Mouse (Mus musculus): Measurements from ENCODE around the gene Rabif. TPM values are rescaled to one million over a fixed set of nuclear protein-coding genes. Genes with fewer than 3 reads are reported as not detected.
"Not testable (repeated sequence)": the region's sequence is repeated elsewhere in the genome, so short reads cannot be mapped to it uniquely, and the experiment has no call there.

Rabif gene
- polyA plus RNA-seq, 1 experiment from 2014 or later, result 39.1 TPM

DNA sequence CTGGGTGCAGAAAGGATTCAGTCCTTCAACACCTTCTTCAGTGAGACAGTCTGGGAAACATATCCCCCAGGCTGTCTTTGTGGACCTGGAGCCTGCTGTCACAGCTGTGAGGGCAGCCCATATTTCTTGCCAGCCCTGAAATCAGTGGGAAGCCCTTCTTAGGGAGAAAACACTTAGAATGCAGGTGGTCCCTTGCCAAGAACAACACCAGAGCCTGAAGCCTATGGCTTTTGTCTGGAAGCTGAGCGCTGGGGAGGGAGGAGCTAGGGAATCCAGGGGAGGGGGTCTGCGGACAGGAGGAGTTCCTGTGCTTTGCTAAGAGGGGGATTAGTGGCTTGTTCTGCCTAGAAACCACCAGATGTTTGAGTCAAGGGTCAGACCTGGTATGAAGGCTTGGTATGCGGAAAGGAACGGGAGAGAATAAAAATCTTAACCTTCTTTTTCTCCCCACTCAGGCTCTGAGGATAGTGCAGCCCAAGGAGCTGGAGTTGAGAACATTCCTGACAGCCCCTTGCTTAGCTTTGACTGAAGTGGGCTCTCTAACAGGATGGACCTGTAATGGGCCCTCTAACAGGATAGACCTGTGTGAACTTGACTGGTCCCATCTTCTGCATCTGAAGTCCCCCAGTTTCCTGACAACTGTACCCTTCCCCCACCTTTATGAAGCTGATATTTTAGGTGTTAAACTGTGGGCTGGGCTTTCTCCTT lies 22.2 kb downstream of the Rabif start:
- H3K9me3 ChIP-seq (ENCODE audit: control insufficient read depth, low read length), result no peaks in the 10 kb centered on the region
- ATAC-seq (ENCODE audit: insufficient number of reproducible peaks, low FRiP score, low TSS enrichment, low read depth), result peak; percentile 81
- no peak overlapping the region for H3K4me3 ChIP-seq (ENCODE audit: low read depth, low read length)
- 10% methylated on average over 4 of the region's 4 CpGs for WGBS
- H3K36me3 ChIP-seq (ENCODE audit: control insufficient read depth, insufficient read depth, low read length), result no peaks in the 10 kb centered on the region
- H3K27ac ChIP-seq (replicated peaks; ENCODE audit: low read depth, low read length), result peak overlapping the region; percentile 47
- peaks cover 7% of the 10 kb centered on the region for H3K27me3 ChIP-seq (ENCODE audit: control insufficient read depth, insufficient read depth, low read length)
- peak overlapping the region; percentile 27; the same call in 1 of the 2 replicates for H3K9ac ChIP-seq (ENCODE audit: low read length)
- peaks cover 15% of the 10 kb centered on the region for H3K4me1 ChIP-seq (ENCODE audit: control insufficient read depth, insufficient read depth, low read length)
- DNase-seq (ENCODE audit: low spot score), result peak; percentile 71
- no peak overlapping the region for H3K4me2 ChIP-seq (ENCODE audit: low read depth, severe bottlenecking)

DNA sequence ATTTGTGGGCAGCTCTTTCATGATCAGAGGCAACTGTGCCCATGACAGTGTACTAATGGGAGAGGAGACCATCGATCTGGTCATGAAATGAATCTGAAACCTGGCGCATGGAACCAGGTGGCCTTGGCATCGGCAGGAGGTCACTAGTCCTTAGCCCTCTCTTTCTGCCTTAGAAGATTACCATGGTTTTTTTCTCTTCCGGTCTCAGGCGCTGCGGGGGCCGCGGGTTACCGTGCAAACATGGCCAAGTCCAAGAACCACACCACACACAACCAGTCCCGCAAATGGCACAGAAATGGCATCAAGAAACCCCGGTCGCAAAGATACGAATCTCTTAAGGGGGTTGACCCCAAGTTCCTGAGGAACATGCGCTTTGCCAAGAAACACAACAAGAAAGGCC lies 23.4 kb downstream of the Rabif start:
- not testable (repeated sequence) for H3K4me2 ChIP-seq (ENCODE audit: low read depth, severe bottlenecking); H3K9ac ChIP-seq (ENCODE audit: low read length); H3K27ac ChIP-seq (replicated peaks; ENCODE audit: low read depth, low read length); H3K9me3 ChIP-seq (ENCODE audit: control insufficient read depth, low read length); ATAC-seq (ENCODE audit: insufficient number of reproducible peaks, low FRiP score, low TSS enrichment, low read depth); H3K36me3 ChIP-seq (ENCODE audit: control insufficient read depth, insufficient read depth, low read length); H3K4me3 ChIP-seq (ENCODE audit: low read depth, low read length); DNase-seq (ENCODE audit: low spot score); H3K27me3 ChIP-seq (ENCODE audit: control insufficient read depth, insufficient read depth, low read length)
- H3K4me1 ChIP-seq (ENCODE audit: control insufficient read depth, insufficient read depth, low read length), result peaks cover 15% of the 10 kb centered on the region
- 96% methylated on average over 14 of the region's 14 CpGs for WGBS

- Histone ChIP-seq H3K4me1 (ENCODE audit: control insufficient read depth, insufficient read depth, low read length) (peaks cover 13% of the 10 kb centered on the region), H3K27me3 (ENCODE audit: control insufficient read depth, insufficient read depth, low read length) (no peaks in the 10 kb centered on the region), H3K9ac (ENCODE audit: low read length) (no peak overlapping the region), H3K9me3 (ENCODE audit: control insufficient read depth, low read length) (no peaks in the 10 kb centered on the region), H3K4me3 (ENCODE audit: low read depth, low read length) (no peak overlapping the region), H3K27ac (replicated peaks; ENCODE audit: low read depth, low read length) (no peak overlapping the region), H3K4me2 (ENCODE audit: low read depth, severe bottlenecking) (no peak overlapping the region), H3K36me3 (ENCODE audit: control insufficient read depth, insufficient read depth, low read length) (no peaks in the 10 kb centered on the region)
- DNase-seq (ENCODE audit: low spot score) (peak; percentile 77), ATAC-seq (ENCODE audit: insufficient number of reproducible peaks, low FRiP score, low TSS enrichment, low read depth) (no peak)
- WGBS, result 15% methylated on average over 7 of the region's 7 CpGs
Observed at GRCm38 (mm10) chr1:134518677-134519076, 24.2 kb downstream of the Rabif start.

GRCm38 (mm10) chr1:134519201-134519600 lies 24.8 kb downstream of the Rabif start:
- H3K4me2 ChIP-seq (ENCODE audit: low read depth, severe bottlenecking); H3K27me3 ChIP-seq (ENCODE audit: control insufficient read depth, insufficient read depth, low read length); ATAC-seq (ENCODE audit: insufficient number of reproducible peaks, low FRiP score, low TSS enrichment, low read depth); DNase-seq (ENCODE audit: low spot score); H3K36me3 ChIP-seq (ENCODE audit: control insufficient read depth, insufficient read depth, low read length); H3K9me3 ChIP-seq (ENCODE audit: control insufficient read depth, low read length); H3K9ac ChIP-seq (ENCODE audit: low read length); H3K27ac ChIP-seq (replicated peaks; ENCODE audit: low read depth, low read length); H3K4me3 ChIP-seq (ENCODE audit: low read depth, low read length): not testable (repeated sequence)
- peaks cover 13% of the 10 kb centered on the region for H3K4me1 ChIP-seq (ENCODE audit: control insufficient read depth, insufficient read depth, low read length)
- 93% methylated on average over 5 of the region's 5 CpGs for WGBS

DNA sequence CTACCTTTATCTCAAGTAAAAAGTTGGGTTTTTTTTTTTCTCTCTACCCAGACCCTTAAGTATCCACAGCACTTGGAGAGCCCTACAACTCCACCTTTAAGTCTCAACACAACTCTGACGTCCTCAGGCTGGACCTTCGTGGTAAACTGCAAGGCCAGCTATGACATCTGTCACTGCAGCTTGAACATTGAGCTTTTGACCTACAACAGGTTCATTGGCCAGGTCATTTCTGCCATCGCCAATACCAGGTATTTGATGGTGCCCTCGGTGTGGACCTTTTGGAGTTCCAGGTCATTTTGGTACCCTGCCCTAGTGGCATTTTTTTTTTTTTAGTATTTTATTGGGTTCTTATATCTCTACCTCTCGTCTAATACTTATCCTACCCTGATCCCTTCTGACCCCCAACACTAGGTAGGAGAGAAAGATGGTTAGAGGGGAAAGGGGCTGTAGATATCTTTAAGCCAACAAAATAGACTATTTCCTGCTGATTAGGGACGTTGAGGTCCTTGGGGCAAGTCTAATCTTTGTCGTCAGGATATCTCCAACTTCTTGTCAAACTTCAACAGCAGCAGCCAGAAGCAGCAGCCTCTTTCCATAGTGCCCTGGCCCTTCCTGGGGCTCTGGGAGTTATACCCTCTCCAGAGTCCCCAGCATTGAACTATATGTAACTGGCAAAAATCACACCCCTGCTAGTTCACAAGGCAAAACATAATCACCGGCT lies 25.7 kb downstream of the Rabif start:
- Histone ChIP-seq H3K36me3 (ENCODE audit: control insufficient read depth, insufficient read depth, low read length) (no peaks in the 10 kb centered on the region), H3K4me2 (ENCODE audit: low read depth, severe bottlenecking) (no peak overlapping the region), H3K9me3 (ENCODE audit: control insufficient read depth, low read length) (no peaks in the 10 kb centered on the region), H3K27ac (replicated peaks; ENCODE audit: low read depth, low read length) (no peak overlapping the region), H3K9ac (ENCODE audit: low read length) (no peak overlapping the region), H3K4me1 (ENCODE audit: control insufficient read depth, insufficient read depth, low read length) (peaks cover 13% of the 10 kb centered on the region), H3K27me3 (ENCODE audit: control insufficient read depth, insufficient read depth, low read length) (no peaks in the 10 kb centered on the region), H3K4me3 (ENCODE audit: low read depth, low read length) (no peak overlapping the region)
- no peak for ATAC-seq (ENCODE audit: insufficient number of reproducible peaks, low FRiP score, low TSS enrichment, low read depth)
- WGBS, result 83% methylated on average over 8 of the region's 8 CpGs
- no peak for DNase-seq (ENCODE audit: low spot score)

DNA sequence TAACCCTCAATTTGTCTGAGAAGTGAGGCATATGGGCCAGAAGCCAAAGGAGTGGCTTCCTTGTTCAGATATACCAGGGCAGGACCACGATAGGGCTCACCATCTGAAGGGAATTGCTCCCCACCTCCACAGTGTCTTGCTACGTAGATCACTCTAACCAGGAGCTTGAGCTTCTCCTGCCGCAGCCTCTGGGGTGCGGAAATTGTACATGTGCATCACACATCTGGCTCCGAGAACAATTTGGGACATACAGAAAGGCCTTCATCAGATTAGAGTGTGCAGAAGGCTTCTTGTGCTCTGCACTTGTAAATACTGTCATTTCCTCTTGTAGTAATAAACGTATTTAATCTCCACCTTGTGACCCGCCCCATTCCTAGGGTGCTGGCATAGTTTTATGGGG lies 26.7 kb downstream of the Rabif start:
- no peak overlapping the region for H3K4me2 ChIP-seq (ENCODE audit: low read depth, severe bottlenecking)
- H3K4me1 ChIP-seq (ENCODE audit: control insufficient read depth, insufficient read depth, low read length), result peaks cover 8% of the 10 kb centered on the region
- no peaks in the 10 kb centered on the region for H3K36me3 ChIP-seq (ENCODE audit: control insufficient read depth, insufficient read depth, low read length)
- no peaks in the 10 kb centered on the region for H3K27me3 ChIP-seq (ENCODE audit: control insufficient read depth, insufficient read depth, low read length)
- DNase-seq (ENCODE audit: low spot score) (no peak), ATAC-seq (ENCODE audit: insufficient number of reproducible peaks, low FRiP score, low TSS enrichment, low read depth) (no peak)
- H3K27ac ChIP-seq (replicated peaks; ENCODE audit: low read depth, low read length), result no peak overlapping the region
- H3K9ac ChIP-seq (ENCODE audit: low read length), result no peak overlapping the region
- H3K4me3 ChIP-seq (ENCODE audit: low read depth, low read length), result no peak overlapping the region
- H3K9me3 ChIP-seq (ENCODE audit: control insufficient read depth, low read length), result no peaks in the 10 kb centered on the region
- 81% methylated on average over 7 of the region's 7 CpGs for WGBS

GRCm38 (mm10) chr1:134522325-134522724 lies 27.9 kb downstream of the Rabif start:
- Histone ChIP-seq H3K27ac (replicated peaks; ENCODE audit: low read depth, low read length) (no peak overlapping the region), H3K4me3 (ENCODE audit: low read depth, low read length) (no peak overlapping the region), H3K4me1 (ENCODE audit: control insufficient read depth, insufficient read depth, low read length) (no peaks in the 10 kb centered on the region), H3K9me3 (ENCODE audit: control insufficient read depth, low read length) (no peaks in the 10 kb centered on the region), H3K36me3 (ENCODE audit: control insufficient read depth, insufficient read depth, low read length) (no peaks in the 10 kb centered on the region), H3K27me3 (ENCODE audit: control insufficient read depth, insufficient read depth, low read length) (no peaks in the 10 kb centered on the region), H3K9ac (ENCODE audit: low read length) (no peak overlapping the region), H3K4me2 (ENCODE audit: low read depth, severe bottlenecking) (no peak overlapping the region)
- no peak for ATAC-seq (ENCODE audit: insufficient number of reproducible peaks, low FRiP score, low TSS enrichment, low read depth)
- WGBS, result 62% methylated on average over 2 of the region's 2 CpGs
- no peak for DNase-seq (ENCODE audit: low spot score)

DNA sequence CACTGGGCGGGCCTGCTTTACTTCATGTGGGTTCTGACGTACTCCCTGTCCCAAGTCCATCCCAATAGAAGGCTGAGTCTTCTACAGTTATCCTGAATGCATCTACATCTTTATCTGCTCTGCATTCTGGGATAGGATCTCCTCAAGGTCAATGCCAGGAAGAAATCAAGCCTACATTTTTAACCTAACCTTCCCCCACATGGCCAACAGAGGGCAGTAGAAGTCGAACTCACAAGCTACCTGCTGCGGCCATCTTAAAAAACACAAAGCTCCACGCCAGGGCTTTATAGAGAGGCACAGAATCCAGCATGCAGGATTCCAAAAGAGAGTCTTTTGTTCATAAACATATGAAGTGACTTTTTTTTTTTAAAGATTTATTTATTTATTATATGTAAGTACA lies 30.0 kb downstream of the Rabif start:
- no peak for ATAC-seq (ENCODE audit: insufficient number of reproducible peaks, low FRiP score, low TSS enrichment, low read depth)
- Histone ChIP-seq H3K36me3 (ENCODE audit: control insufficient read depth, insufficient read depth, low read length) (no peaks in the 10 kb centered on the region), H3K9ac (ENCODE audit: low read length) (no peak overlapping the region), H3K27me3 (ENCODE audit: control insufficient read depth, insufficient read depth, low read length) (no peaks in the 10 kb centered on the region), H3K4me1 (ENCODE audit: control insufficient read depth, insufficient read depth, low read length) (no peaks in the 10 kb centered on the region), H3K4me3 (ENCODE audit: low read depth, low read length) (no peak overlapping the region), H3K4me2 (ENCODE audit: low read depth, severe bottlenecking) (no peak overlapping the region), H3K9me3 (ENCODE audit: control insufficient read depth, low read length) (no peaks in the 10 kb centered on the region), H3K27ac (replicated peaks; ENCODE audit: low read depth, low read length) (no peak overlapping the region)
- no peak for DNase-seq (ENCODE audit: low spot score)
- WGBS, result 66% methylated on average over 5 of the region's 5 CpGs

All from limb, embryonic 11.5 days (tissue).